Mouse (Mus musculus): Measurements from ENCODE around the gene Rap1a. TPM values are rescaled to one million over a fixed set of nuclear protein-coding genes. Genes with fewer than 3 reads are reported as not detected.
A peak's percentile ranks its signal among the peaks of the same experiment; 100 is the strongest.
"Not testable (repeated sequence)": the region's sequence is repeated elsewhere in the genome, so short reads cannot be mapped to it uniquely, and the experiment has no call there.

The Rap1a gene
- total RNA-seq, 2 experiments from 2014 or later = 76.5 to 84.1 TPM

DNA sequence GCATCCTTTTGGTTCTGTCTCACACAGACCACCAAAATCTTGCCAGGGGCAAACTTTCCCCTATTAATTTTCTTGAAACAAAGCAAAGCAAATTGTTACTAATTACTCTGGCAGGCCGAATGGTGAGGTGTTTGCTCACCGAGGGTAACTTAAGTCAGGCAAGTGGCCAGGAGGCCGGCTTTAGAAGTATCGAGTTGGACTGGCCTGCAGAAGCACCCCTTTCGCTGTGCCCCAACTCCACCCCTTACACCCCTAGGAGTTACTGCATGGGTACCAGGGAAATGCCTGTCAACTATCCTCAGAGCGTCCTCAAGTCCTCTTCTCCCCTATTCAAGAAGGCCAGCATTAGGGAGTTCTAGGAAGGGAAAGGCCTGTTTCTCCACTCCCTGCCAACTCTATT, 97.6 kb downstream of the Rap1a start:
- no peak for DNase-seq (ENCODE audit: low spot score in 2 of 2)
- intact Hi-C loops (cut with DNase I) = no loop called here

DNA sequence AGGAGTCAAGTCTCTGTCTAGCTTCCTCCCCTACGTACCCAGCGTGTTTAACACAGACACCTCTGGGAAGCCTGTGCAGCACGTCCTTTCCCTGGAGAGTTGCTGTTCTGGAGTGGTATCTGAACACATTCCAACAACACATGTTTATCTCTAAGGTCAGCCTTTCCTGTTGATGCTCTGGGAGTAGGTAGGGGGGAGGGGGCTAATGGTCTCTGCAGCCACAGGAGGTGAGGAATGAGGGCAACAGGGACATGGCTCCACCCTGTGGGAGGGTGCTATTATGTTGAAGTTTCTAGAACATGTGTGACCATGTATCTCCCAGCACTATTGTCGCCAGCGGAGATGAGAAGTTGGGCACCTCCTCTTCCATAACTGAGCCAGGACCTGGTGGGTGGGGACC, 99.7 kb downstream of the Rap1a start:
- DNase-seq (ENCODE audit: low spot score in 2 of 2) = no peak
- intact Hi-C loops (cut with DNase I) = no loop called here

DNA sequence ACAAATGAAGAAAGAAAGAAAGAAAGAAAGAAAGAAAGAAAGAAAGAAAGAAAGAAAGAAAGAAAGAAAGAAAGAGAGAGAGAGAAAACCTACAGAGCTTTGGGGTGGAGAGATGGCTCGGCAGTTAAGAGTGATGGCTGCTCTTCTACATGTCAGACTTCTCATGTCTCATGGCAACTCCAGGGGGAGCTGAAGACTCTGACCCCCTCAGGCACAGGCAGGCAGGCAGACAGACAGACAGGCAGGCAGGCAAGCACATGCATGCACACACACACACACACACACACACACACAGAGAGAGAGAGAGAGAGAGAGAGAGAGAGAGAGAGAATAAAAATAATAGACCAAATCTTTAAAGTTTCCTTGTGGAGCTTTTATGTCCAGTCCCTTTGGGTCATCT, 100.3 kb downstream of the Rap1a start:
- DNase-seq (ENCODE audit: low spot score in 2 of 2); intact Hi-C loops (cut with DNase I): not testable (repeated sequence)

DNA sequence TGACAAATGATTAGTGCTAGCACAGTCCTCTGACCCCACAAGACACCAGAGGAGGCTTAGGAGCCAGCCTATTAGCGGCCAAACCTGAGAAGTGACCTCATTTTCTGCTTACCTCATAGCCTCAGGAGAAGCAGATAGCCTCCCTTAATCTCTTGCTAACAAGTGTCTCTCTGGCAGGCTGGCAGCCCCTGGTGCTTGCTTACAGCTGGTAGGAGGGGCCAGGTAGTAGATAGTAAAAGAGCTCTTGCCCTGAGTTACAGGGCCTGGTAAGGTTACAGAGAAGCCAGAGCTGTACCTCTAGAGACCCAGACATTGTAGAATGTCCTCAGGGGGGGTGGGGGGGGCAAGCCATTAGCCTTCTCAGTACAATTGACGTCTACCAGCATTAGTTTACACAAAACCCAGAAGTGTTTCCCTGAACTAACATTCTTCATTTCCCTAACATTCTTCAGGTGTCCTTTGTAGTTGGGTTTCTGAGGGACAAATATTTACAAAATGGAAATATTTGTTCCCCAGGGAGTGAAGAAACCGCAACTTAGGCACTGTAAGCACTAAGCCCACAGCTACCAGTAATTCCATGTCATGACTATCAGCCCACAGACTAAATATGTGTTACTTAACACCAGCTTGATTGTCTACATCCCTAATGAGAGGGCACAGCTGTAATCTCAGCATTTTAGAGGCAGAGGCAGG, 101.7 kb downstream of the Rap1a start:
- no peak for DNase-seq (ENCODE audit: low spot score in 2 of 2)
- intact Hi-C loops (cut with DNase I) = no loop called here

DNA sequence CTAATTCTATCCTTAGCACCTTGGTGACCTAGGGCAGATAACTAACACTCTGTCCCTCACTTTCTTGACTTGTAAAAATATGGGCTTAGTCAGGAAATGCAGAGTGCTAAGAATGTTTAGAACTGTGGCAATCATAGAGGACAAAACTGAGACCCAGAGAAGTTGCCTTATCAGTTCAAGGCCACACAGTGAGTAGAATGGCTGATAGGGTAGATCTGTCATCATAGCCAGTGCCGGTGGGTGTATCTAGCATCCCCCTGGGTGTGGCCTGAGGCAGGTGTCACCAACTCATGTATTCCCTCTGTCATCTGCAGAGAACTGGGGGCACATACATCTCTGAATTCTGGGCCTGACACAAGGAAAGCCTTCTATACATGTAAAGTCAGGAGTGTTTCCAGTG, 102.8 kb downstream of the Rap1a start:
- intact Hi-C loops (cut with DNase I) = no loop called here

DNA sequence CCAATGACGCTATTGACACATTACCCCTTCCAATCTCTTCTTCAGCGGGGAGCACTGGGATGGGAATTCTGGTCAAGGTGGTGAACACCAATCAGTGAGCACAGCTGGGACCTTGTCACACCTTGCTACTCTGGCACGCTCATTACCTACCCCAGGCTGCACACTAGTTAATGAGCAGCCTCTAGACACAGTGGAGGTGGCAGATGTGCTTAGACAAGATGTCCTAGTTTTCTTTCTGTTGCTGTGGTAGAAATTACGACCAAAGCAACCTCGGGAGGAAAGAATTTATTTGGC, 104.0 kb downstream of the Rap1a start:
- intact Hi-C loops (cut with DNase I) = no loop called here
- no peak for DNase-seq (ENCODE audit: low spot score in 2 of 2)

More for the DNA sequence above, 102.8 kb downstream of the Rap1a start:
- no peak for DNase-seq (ENCODE audit: low spot score in 2 of 2)

DNA sequence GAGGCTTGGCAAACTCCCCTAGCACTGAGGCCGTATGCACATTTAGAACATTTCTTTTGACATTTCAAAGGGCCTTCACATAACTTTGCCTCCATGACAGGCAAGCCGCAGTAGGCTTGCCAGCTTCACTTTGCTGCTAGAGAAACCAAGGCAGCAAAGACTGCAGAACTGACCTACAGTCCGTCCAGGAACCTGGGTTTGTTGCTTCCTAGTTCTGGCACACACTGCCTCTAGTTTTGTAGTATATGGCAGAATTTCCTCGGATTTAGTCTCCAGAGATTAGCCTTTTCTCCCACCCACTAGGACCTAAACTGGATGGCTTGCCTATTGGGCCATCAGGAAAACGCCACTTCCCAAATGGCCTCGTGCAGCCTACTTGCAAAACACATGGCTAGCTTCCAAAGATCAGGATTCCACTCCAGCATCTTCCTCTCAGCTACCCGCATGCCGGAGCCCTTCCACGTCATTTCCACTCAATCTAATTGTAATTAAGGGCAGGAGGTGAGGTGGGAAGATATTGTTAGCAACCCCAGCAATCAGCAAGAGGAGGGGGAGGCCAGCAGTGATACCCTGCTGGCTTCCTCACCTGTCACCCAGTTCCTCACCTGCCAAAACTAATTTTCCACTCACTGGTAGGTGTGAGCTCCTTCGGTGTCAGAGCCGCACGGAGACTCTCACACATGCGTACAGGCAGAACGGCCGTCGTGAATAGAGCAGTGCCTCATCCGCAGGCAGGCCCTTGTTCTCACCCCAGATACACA, 104.6 kb downstream of the Rap1a start:
- DNase-seq (ENCODE audit: low spot score in 2 of 2) = no peak
- intact Hi-C loops (cut with DNase I) = no loop called here

DNA sequence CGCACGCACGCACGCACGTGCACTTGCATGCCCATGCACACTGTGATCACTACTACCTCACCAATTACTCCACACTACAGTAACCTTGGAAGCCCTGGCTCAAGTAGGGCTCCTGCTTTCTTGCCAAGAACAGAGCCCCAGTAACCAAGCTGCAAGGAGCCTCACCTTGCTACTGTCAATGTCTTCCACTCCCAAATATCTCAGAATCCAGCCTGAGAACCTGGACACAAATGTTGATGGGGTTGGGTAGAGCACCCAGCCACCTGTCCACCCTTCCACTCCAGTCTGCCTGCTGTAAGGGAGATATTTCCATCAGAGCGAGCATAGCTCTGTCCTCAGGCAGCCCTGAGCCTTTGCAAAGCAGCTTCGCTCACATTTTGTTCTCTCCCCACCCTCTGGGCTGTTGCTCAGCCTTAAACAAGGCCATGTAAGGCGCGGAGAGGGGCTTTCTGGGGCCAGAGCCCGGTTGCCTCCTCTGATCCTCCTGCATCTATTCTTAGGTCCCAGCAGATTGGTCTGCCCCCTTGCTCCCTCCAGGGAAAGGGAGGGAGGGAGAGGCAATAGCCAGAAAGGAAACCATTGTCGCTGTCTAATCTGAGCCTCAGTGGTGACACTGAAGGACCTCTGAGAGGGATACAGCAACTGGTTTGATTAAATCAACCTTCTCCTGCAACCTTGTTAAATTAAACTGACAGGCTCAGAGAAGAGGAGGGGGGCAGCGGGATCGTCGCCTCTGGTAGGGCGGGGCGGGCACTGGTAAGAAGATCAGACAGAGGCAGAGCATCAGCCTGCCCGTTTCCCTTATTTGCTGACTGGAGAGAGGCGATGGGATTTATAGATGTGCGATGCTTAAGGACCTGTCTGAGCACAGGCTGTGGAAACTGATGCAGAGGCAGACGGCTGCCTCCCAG, 105.4 kb downstream of the Rap1a start:
- peak in 1 of 2 experiments; percentile 65 for DNase-seq (ENCODE audit: low spot score in 2 of 2)
- intact Hi-C loops (cut with DNase I) = no loop called here

DNA sequence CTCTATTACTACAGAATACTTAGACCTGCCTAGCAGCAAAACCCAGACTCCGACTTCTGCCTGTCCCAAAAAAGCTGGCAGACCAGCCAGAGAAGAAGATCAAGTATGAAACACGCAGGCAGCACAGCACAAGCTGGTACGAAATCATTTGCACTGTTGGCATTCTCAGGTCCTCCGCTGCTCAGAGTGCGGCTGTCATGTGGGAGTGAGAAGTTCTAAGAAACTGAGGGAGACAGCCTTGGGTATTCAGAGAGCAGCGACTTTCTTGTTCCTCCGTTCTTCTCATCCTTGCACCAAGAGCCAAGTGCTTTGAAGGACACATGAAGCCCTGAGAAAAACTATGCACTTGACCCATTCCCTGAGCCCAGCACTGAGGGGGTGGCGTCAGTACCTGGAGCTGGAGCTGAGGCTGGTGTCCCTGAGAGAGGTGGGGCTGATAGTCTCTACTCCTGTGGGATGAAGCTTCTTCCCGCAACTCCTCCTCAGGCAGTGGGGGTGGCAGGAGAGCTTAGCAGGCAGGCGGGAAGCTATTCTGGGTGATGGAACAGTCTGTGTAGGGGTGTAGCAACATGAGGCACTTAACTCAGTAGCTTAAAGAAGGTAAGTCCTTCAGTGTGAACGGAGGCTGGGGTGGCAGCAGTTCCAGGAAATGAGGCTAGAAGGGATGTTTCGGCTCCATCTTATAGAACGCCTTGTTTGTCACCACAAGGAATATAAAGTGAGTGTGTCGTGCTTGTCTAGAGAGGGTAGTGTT, 107.6 kb downstream of the Rap1a start:
- intact Hi-C loops (cut with DNase I) = loop anchor here (1.0 kb wide), 1 partner anchor 12 kb away; no protein-coding TSS in a partner anchor

DNA sequence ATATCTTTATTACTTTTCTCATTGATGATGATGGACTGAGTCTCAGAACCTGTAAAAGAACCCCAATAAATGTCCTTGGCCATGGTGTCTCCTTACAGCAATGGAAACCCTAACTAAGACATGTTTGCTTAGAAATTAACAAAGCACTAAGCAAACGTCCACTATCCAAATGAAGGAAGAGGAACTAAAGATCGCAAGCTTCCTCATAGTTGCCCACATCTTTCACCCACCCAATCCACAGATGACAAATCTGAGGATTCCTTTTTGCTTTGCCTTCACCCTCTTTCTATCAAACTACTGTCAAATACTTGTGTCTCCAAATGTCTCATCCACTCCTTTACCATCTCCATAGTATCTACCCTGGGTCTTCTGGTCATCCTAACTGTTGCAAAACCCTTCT, 112.6 kb downstream of the Rap1a start:
- no peak for DNase-seq (ENCODE audit: low spot score in 2 of 2)
- intact Hi-C loops (cut with DNase I) = loop anchor here (2.0 to 5.0 kb wide), 2 partner anchors 16 to 209 kb away; partner anchors contain the start of gene Inka2

More for the DNA sequence above, 107.6 kb downstream of the Rap1a start:
- DNase-seq (ENCODE audit: low spot score in 2 of 2) = peak; percentile 82 to 92

DNA sequence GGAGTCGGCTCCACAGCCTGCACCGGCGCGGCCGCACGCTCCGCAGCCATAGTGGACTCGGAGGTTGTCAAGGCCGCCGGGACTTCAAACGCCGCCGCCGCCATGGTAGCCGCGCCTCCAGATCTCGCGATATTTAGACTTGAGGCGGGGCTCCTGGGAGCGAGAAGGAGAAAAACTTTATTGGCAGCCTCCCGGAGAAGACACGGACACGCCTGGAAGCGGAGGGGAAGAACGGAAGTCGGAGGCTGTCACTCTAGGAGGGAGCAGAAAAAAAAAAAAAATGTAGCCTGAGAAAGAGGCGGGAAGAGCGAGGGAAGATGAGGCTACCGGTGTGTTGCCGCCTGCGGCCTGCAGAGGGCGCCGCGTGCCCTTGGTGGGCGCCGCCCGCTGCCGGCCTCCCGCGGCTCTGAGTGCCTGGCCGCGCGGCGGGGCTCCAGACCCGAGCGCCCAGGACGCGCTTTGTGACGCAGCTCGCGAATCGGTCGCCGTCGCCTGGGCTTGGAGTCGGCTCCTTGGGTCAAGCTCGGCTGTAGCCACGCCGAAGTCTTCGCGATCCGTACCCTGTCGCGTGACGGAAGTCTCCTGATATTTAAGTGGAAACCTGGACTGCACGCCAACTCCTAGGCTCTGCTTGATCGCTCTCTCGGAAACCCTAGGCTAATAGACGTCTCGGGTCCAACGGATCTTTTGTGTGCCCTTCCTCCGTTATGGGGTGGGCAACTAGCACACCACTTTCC, 113.6 kb downstream of the Rap1a start, which contains the start of gene Ddx20:
TSS of gene Ddx20 (minus strand) at position 251 of the 737 bp plus-strand sequence.
- intact Hi-C loops (cut with DNase I) = loop anchor here (2.0 to 5.0 kb wide), 3 partner anchors 17 to 210 kb away; partner anchors contain the start of gene Inka2
- DNase-seq (ENCODE audit: low spot score in 2 of 2) = peak; percentile 93 to 99

DNA sequence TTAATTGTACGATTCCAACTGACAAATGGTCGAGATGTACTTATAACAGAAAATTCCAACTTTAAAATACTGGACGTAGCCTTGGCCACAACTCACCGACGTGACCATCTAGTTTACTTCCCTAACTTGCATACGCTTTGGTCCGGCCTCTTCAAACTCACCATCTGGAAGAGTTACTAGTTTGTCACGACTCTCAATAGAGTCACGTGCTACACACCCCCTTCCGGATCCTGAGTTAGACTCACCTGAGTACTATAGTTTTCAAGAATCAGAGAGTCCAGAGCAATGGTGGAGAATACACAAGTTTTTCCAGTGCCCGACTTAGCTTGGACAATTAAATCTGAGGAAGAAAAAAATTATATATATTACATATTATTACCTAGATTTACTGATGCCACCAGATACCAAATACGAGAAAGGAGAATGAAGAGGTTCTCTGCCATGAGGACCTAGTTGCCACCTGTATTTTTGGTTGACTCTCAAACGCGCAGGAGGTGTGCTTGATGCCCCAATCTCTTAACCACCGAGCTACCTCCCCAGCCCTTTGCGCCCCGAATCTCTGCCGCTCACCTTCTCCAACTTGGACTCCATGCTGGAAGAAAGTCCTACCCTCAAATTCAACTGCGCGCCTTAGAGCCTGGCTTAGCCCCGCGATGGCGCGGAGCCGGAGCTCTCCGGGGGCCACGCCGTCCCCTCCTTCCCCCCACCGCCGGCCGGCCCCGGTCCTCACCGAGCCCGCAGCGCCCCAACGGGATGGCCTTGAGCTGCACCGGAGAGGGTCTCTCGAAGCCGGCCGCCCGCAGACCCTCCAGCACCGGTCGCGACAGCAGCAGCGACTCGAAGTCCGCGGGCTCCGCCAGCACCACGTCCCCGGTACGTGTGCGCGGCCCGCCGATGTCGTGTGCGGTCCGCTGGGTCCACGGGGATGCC, 114.5 kb downstream of the Rap1a start:
- peak in 1 of 2 experiments; percentile 33 for DNase-seq (ENCODE audit: low spot score in 2 of 2)
- intact Hi-C loops (cut with DNase I) = loop anchor here (2.0 to 5.0 kb wide), 2 partner anchors 40 to 211 kb away; no protein-coding TSS in a partner anchor

DNA sequence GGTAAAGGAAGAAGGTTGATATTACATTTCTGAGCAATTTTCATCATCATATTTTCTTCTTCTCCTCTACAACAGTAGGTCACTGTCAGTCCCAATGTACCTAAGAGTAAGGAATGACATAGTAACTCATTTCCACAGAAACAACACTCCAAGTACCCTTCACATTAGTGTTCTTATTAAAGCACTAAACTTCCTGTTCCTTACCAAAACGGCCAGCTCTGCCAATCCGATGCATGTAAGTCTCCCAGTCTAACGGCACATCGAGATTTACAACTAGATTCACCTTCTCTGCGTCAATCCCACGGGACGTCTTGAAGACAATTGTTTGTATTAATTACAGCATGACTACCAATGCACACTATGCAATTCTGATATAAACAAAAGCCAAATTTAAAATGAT, 120.8 kb downstream of the Rap1a start:
- intact Hi-C loops (cut with DNase I) = no loop called here
- DNase-seq (ENCODE audit: low spot score in 2 of 2) = no peak

Measured in left cerebral cortex, postnatal 14 days (tissue).